ENCODE assay signal across 8 mouse cellular contexts in genomic region chr11:58916879-58917744, GRCm38 (mm10). TPM values are rescaled to one million over a fixed set of nuclear protein-coding genes. Genes with fewer than 3 reads are reported as not detected.
DNase-seq lines count a peak whose midpoint lies in the region; ATAC-seq and TF ChIP-seq lines count a peak whose summit lies in the region.

No protein-coding gene starts in this region.

- DNase-seq in cerebellum, postnatal 14 days = peak; percentile 46 to 73
- no peak for DNase-seq in cerebellum, adult 8-10 months
- peak; percentile 89 for DNase-seq in midbrain, embryonic 11.5 days (ENCODE audit: low spot score, missing footprints)
- peak; percentile 93 for DNase-seq in c-Kit-positive CD71-positive TER-119-positive erythroid progenitor cells, embryonic 14.5 days (ENCODE audit: low spot score)
- peak; percentile 30 for DNase-seq in limb, embryonic 14.5 days (ENCODE audit: low spot score)
- peak; percentile 47 for DNase-seq in neural tube, embryonic 11.5 days (ENCODE audit: low spot score)
- no peak for DNase-seq in urinary bladder, postnatal 4 days (ENCODE audit: low spot score in 2 of 2)

- H3K4me1 ChIP-seq in midbrain, embryonic 11.5 days (ENCODE audit: control insufficient read depth, insufficient read depth, low read length) = 0 out of 2 replicates have a peak, but pooled peaks cover 4% of the 10 kb centered on the region
- peaks cover 11% of the 10 kb centered on the region for H3K4me1 ChIP-seq in midbrain, embryonic 15.5 days
- no peaks in the 10 kb centered on the region for H3K4me1 ChIP-seq in limb, embryonic 14.5 days (ENCODE audit: control insufficient read depth, insufficient read depth, low read length)
- no peaks in the 10 kb centered on the region for H3K4me1 ChIP-seq in neural tube, embryonic 11.5 days (ENCODE audit: control insufficient read depth, insufficient read depth, low read length)

- no peaks in the 10 kb centered on the region for H3K27me3 ChIP-seq in midbrain, embryonic 11.5 days (ENCODE audit: control insufficient read depth, insufficient read depth, low read length)
- H3K27me3 ChIP-seq in midbrain, embryonic 15.5 days (replicated peaks) = 0 out of 2 replicates have a peak, but pooled peaks cover 3% of the 10 kb centered on the region
- no peaks in the 10 kb centered on the region for H3K27me3 ChIP-seq in limb, embryonic 14.5 days (ENCODE audit: control insufficient read depth, insufficient read depth, low read length)
- no peaks in the 10 kb centered on the region for H3K27me3 ChIP-seq in neural tube, embryonic 11.5 days (ENCODE audit: control insufficient read depth, insufficient read depth, low read length)

- H3K9me3 ChIP-seq in midbrain, embryonic 11.5 days (ENCODE audit: control insufficient read depth, low read length) = no peaks in the 10 kb centered on the region
- H3K9me3 ChIP-seq in midbrain, embryonic 15.5 days = no peaks in the 10 kb centered on the region
- no peaks in the 10 kb centered on the region for H3K9me3 ChIP-seq in limb, embryonic 14.5 days (ENCODE audit: control insufficient read depth, low read length)
- no peaks in the 10 kb centered on the region for H3K9me3 ChIP-seq in neural tube, embryonic 11.5 days (ENCODE audit: control insufficient read depth, low read length)

- H3K4me2 ChIP-seq in midbrain, embryonic 11.5 days = no peak overlapping the region
- no peak overlapping the region for H3K4me2 ChIP-seq in midbrain, embryonic 15.5 days
- H3K4me2 ChIP-seq in limb, embryonic 14.5 days (replicated peaks; ENCODE audit: low read depth, low read length, severe bottlenecking) = no peak overlapping the region
- H3K4me2 ChIP-seq in neural tube, embryonic 11.5 days (ENCODE audit: low read depth) = no peak overlapping the region

- no peak overlapping the region for H3K9ac ChIP-seq in midbrain, embryonic 11.5 days (ENCODE audit: low read length)
- no peak overlapping the region for H3K9ac ChIP-seq in midbrain, embryonic 15.5 days
- H3K9ac ChIP-seq in limb, embryonic 14.5 days (ENCODE audit: low read depth, low read length, severe bottlenecking) = no peak overlapping the region
- no peak overlapping the region for H3K9ac ChIP-seq in neural tube, embryonic 11.5 days (ENCODE audit: low read length)

- H3K4me3 ChIP-seq in midbrain, embryonic 11.5 days (ENCODE audit: low read depth, low read length) = no peak overlapping the region
- H3K4me3 ChIP-seq in midbrain, embryonic 15.5 days = no peak overlapping the region
- H3K4me3 ChIP-seq in limb, embryonic 14.5 days (replicated peaks; ENCODE audit: low read length) = no peak overlapping the region
- no peak overlapping the region for H3K4me3 ChIP-seq in neural tube, embryonic 11.5 days (ENCODE audit: low read depth, low read length)

- no peak overlapping the region for H3K27ac ChIP-seq in midbrain, embryonic 11.5 days (ENCODE audit: low read depth, low read length)
- H3K27ac ChIP-seq in midbrain, embryonic 15.5 days = no peak overlapping the region
- no peak overlapping the region for H3K27ac ChIP-seq in limb, embryonic 14.5 days (replicated peaks; ENCODE audit: low read depth, low read length)
- H3K27ac ChIP-seq in neural tube, embryonic 11.5 days (ENCODE audit: low read depth, low read length) = no peak overlapping the region

- WGBS in midbrain, embryonic 11.5 days = 57% methylated on average over 14 of the region's 14 CpGs
- 56% methylated on average over 14 of the region's 14 CpGs for WGBS in midbrain, embryonic 15.5 days
- WGBS in limb, embryonic 14.5 days = 56% methylated on average over 14 of the region's 14 CpGs
- 53% methylated on average over 14 of the region's 14 CpGs for WGBS in neural tube, embryonic 11.5 days

- no peaks in the 10 kb centered on the region for H3K36me3 ChIP-seq in midbrain, embryonic 11.5 days (ENCODE audit: control insufficient read depth, insufficient read depth, low read length)
- no peaks in the 10 kb centered on the region for H3K36me3 ChIP-seq in midbrain, embryonic 15.5 days (replicated peaks)
- no peaks in the 10 kb centered on the region for H3K36me3 ChIP-seq in limb, embryonic 14.5 days (ENCODE audit: control insufficient read depth, insufficient read depth, low read length)
- H3K36me3 ChIP-seq in neural tube, embryonic 11.5 days (ENCODE audit: control insufficient read depth, insufficient read depth, low read length) = no peaks in the 10 kb centered on the region

- TF ChIP-seq POLR2A in limb, embryonic 14.5 days (IDR thresholded peaks at IDR 0.05; ENCODE audit: borderline replicate concordance, extremely low read depth, insufficient read depth, insufficient read length) = no peak

- no peak for ATAC-seq in midbrain, embryonic 11.5 days (ENCODE audit: low FRiP score)
- no peak for ATAC-seq in midbrain, embryonic 15.5 days (replicated peaks)
- no peak for ATAC-seq in limb, embryonic 14.5 days (ENCODE audit: low FRiP score, low read depth)
- no peak for ATAC-seq in neural tube, embryonic 11.5 days (ENCODE audit: insufficient read depth, low FRiP score, low TSS enrichment)

RNA-seq across cellular contexts. Expression of gene Btnl10, which starts 0.6 kb away (rescaled TPM):
- not detected in 2 replicates for polyA plus RNA-seq in midbrain, embryonic 11.5 days (2014; fragmentation: Nextera tagmentation; extraction: Ambion mirVana)
- not detected in 2 replicates for polyA plus RNA-seq in midbrain, embryonic 15.5 days (2015; fragmentation: Nextera tagmentation; extraction: Ambion mirVana)
- polyA plus RNA-seq in limb, embryonic 14.5 days (2012; rRNA removed) = 0.04 and 0.05 TPM in 2 replicates
- polyA plus RNA-seq in limb, embryonic 14.5 days (2014; fragmentation: Nextera tagmentation; extraction: Ambion mirVana) = not detected in 2 replicates
- not detected in 2 replicates for polyA plus RNA-seq in neural tube, embryonic 11.5 days (2014; fragmentation: Nextera tagmentation; extraction: Ambion mirVana)

RNA-seq across cellular contexts. Expression of gene Zfp39, which starts 13.1 kb away (rescaled TPM):
- polyA plus RNA-seq in midbrain, embryonic 11.5 days (2014; fragmentation: Nextera tagmentation; extraction: Ambion mirVana) = 6.4 and 7.3 TPM in 2 replicates
- 7.1 TPM in 2 replicates for polyA plus RNA-seq in midbrain, embryonic 15.5 days (2015; fragmentation: Nextera tagmentation; extraction: Ambion mirVana)
- 5.0 and 6.4 TPM in 2 replicates for polyA plus RNA-seq in limb, embryonic 14.5 days (2012; rRNA removed)
- 7.4 and 7.7 TPM in 2 replicates for polyA plus RNA-seq in limb, embryonic 14.5 days (2014; fragmentation: Nextera tagmentation; extraction: Ambion mirVana)
- polyA plus RNA-seq in neural tube, embryonic 11.5 days (2014; fragmentation: Nextera tagmentation; extraction: Ambion mirVana) = 6.1 and 7.2 TPM in 2 replicates

RNA-seq across cellular contexts. Expression of gene Rnf187, which starts 21.6 kb away (rescaled TPM):
- polyA plus RNA-seq in midbrain, embryonic 11.5 days (2014; fragmentation: Nextera tagmentation; extraction: Ambion mirVana) = 354 and 381 TPM in 2 replicates
- 626 and 662 TPM in 2 replicates for polyA plus RNA-seq in midbrain, embryonic 15.5 days (2015; fragmentation: Nextera tagmentation; extraction: Ambion mirVana)
- polyA plus RNA-seq in limb, embryonic 14.5 days (2012; rRNA removed) = 248 and 327 TPM in 2 replicates
- polyA plus RNA-seq in limb, embryonic 14.5 days (2014; fragmentation: Nextera tagmentation; extraction: Ambion mirVana) = 284 and 312 TPM in 2 replicates
- 460 and 493 TPM in 2 replicates for polyA plus RNA-seq in neural tube, embryonic 11.5 days (2014; fragmentation: Nextera tagmentation; extraction: Ambion mirVana)

RNA-seq across cellular contexts. Expression of gene Hist3h2ba, which starts 31.6 kb away (rescaled TPM):
- polyA plus RNA-seq in midbrain, embryonic 11.5 days (2014; fragmentation: Nextera tagmentation; extraction: Ambion mirVana) = 99.9 and 101 TPM in 2 replicates
- 311 and 338 TPM in 2 replicates for polyA plus RNA-seq in midbrain, embryonic 15.5 days (2015; fragmentation: Nextera tagmentation; extraction: Ambion mirVana)
- 81.5 and 90.3 TPM in 2 replicates for polyA plus RNA-seq in limb, embryonic 14.5 days (2012; rRNA removed)
- polyA plus RNA-seq in limb, embryonic 14.5 days (2014; fragmentation: Nextera tagmentation; extraction: Ambion mirVana) = 14.6 and 19.3 TPM in 2 replicates
- 75.5 and 84.8 TPM in 2 replicates for polyA plus RNA-seq in neural tube, embryonic 11.5 days (2014; fragmentation: Nextera tagmentation; extraction: Ambion mirVana)

RNA-seq across cellular contexts. Expression of gene Hist3h2a, which starts 37.4 kb away (rescaled TPM):
- polyA plus RNA-seq in midbrain, embryonic 11.5 days (2014; fragmentation: Nextera tagmentation; extraction: Ambion mirVana) = 57.8 and 61.8 TPM in 2 replicates
- polyA plus RNA-seq in midbrain, embryonic 15.5 days (2015; fragmentation: Nextera tagmentation; extraction: Ambion mirVana) = 119 and 121 TPM in 2 replicates
- polyA plus RNA-seq in limb, embryonic 14.5 days (2012; rRNA removed) = 28.2 and 33.2 TPM in 2 replicates
- 25.4 and 26.0 TPM in 2 replicates for polyA plus RNA-seq in limb, embryonic 14.5 days (2014; fragmentation: Nextera tagmentation; extraction: Ambion mirVana)
- 56.3 and 61.4 TPM in 2 replicates for polyA plus RNA-seq in neural tube, embryonic 11.5 days (2014; fragmentation: Nextera tagmentation; extraction: Ambion mirVana)

Comparison
In these comparisons a context has a peak if more than half of its experiments do, and no peak if none do; other contexts are left out.
1. DNase-seq: peak in cerebellum, postnatal 14 days (2 of 2), midbrain, embryonic 11.5 days (single experiment), c-Kit-positive CD71-positive TER-119-positive erythroid progenitor cells, embryonic 14.5 days (single experiment), limb, embryonic 14.5 days (single experiment) and neural tube, embryonic 11.5 days (single experiment); none in cerebellum, adult 8-10 months (single experiment) and urinary bladder, postnatal 4 days (0 of 2).